Mouse (Mus musculus) lung, adult 2 months (tissue): ENCODE results near the gene H2-Ab1.

Experiments used
- CTCF ChIP-seq: fragments of 200-500 bp; IDR thresholded peaks from 2 replicates; pipeline ENCODE4 v1.5.1; 2011; ENCODE audit warnings: mild to moderate bottlenecking, low read length, control low read depth; ENCODE audit not compliant: insufficient read depth
- POLR2A ChIP-seq: fragments of 200-500 bp; IDR thresholded peaks from 2 replicates; pipeline ENCODE4 v1.6.1; 2011; ENCODE audit warnings: low read depth, mild to moderate bottlenecking, control low read depth, low read length, borderline replicate concordance; ENCODE audit errors: extremely low read depth

GRCm38 (mm10) chr17:34316697-34317096, 59.2 kb downstream of the H2-Ab1 start:
- TF ChIP-seq CTCF (no peak), POLR2A (no peak)
